Mouse (Mus musculus): ENCODE data around the gene Gm2663. TPM values are rescaled to one million over a fixed set of nuclear protein-coding genes. Genes with fewer than 3 reads are reported as not detected.
"Not testable (repeated sequence)": the region's sequence is repeated elsewhere in the genome, so short reads cannot be mapped to it uniquely, and the experiment has no call there.

Gm2663 gene
- polyA plus RNA-seq (2015; fragmentation: Nextera tagmentation; extraction: Ambion mirVana): not detected in 2 replicates

- H3K4me1 ChIP-seq (ENCODE audit: control insufficient read depth, insufficient read depth, low read length); H3K36me3 ChIP-seq (ENCODE audit: control insufficient read depth, insufficient read depth, low read length); ATAC-seq; H3K27me3 ChIP-seq (ENCODE audit: control insufficient read depth, insufficient read depth, low read depth, low read length); H3K27ac ChIP-seq (ENCODE audit: low read length); H3K9ac ChIP-seq (ENCODE audit: low read depth, low read length); H3K4me2 ChIP-seq (ENCODE audit: low read length); H3K4me3 ChIP-seq (ENCODE audit: low read depth, low read length); H3K9me3 ChIP-seq (replicated peaks; ENCODE audit: control insufficient read depth, low read length, poor library complexity, severe bottlenecking): not testable (repeated sequence)
Observed at GRCm38 (mm10) chr6:40999379-40999778, at the start of gene Gm2663. Gene Gm2663, minus strand, starts transcription at chr6:40999479.

- H3K4me2 ChIP-seq (ENCODE audit: low read length): no peak overlapping the region
- no peaks in the 10 kb centered on the region for H3K4me1 ChIP-seq (ENCODE audit: control insufficient read depth, insufficient read depth, low read length)
- no peaks in the 10 kb centered on the region for H3K9me3 ChIP-seq (replicated peaks; ENCODE audit: control insufficient read depth, low read length, poor library complexity, severe bottlenecking)
- no peak overlapping the region for H3K9ac ChIP-seq (ENCODE audit: low read depth, low read length)
- H3K27me3 ChIP-seq (ENCODE audit: control insufficient read depth, insufficient read depth, low read depth, low read length): no peaks in the 10 kb centered on the region
- no peak overlapping the region for H3K27ac ChIP-seq (ENCODE audit: low read length)
- ATAC-seq: no peak
- no peaks in the 10 kb centered on the region for H3K36me3 ChIP-seq (ENCODE audit: control insufficient read depth, insufficient read depth, low read length)
- WGBS: 88% methylated on average over 1 of the region's 1 CpGs
- H3K4me3 ChIP-seq (ENCODE audit: low read depth, low read length): no peak overlapping the region
Observed at GRCm38 (mm10) chr6:41048602-41049001, 49.3 kb upstream of the Gm2663 start.

- H3K9ac ChIP-seq (ENCODE audit: low read depth, low read length): no peak overlapping the region
- no peaks in the 10 kb centered on the region for H3K36me3 ChIP-seq (ENCODE audit: control insufficient read depth, insufficient read depth, low read length)
- no peaks in the 10 kb centered on the region for H3K27me3 ChIP-seq (ENCODE audit: control insufficient read depth, insufficient read depth, low read depth, low read length)
- H3K4me1 ChIP-seq (ENCODE audit: control insufficient read depth, insufficient read depth, low read length): no peaks in the 10 kb centered on the region
- WGBS: 80% methylated on average over 1 of the region's 1 CpGs
- H3K27ac ChIP-seq (ENCODE audit: low read length): no peak overlapping the region
- no peaks in the 10 kb centered on the region for H3K9me3 ChIP-seq (replicated peaks; ENCODE audit: control insufficient read depth, low read length, poor library complexity, severe bottlenecking)
- no peak overlapping the region for H3K4me3 ChIP-seq (ENCODE audit: low read depth, low read length)
- ATAC-seq: no peak
- no peak overlapping the region for H3K4me2 ChIP-seq (ENCODE audit: low read length)
Observed at GRCm38 (mm10) chr6:41047961-41048360, 48.7 kb upstream of the Gm2663 start.

- H3K27me3 ChIP-seq (ENCODE audit: control insufficient read depth, insufficient read depth, low read depth, low read length): no peaks in the 10 kb centered on the region
- 62% methylated on average over 1 of the region's 1 CpGs for WGBS
- ATAC-seq: no peak
Observed at GRCm38 (mm10) chr6:41047202-41047601, 47.9 kb upstream of the Gm2663 start.

GRCm38 (mm10) chr6:41046553-41046952, 47.3 kb upstream of the Gm2663 start:
- Histone ChIP-seq H3K36me3 (ENCODE audit: control insufficient read depth, insufficient read depth, low read length) (no peaks in the 10 kb centered on the region), H3K27ac (ENCODE audit: low read length) (no peak overlapping the region), H3K4me3 (ENCODE audit: low read depth, low read length) (no peak overlapping the region), H3K9me3 (replicated peaks; ENCODE audit: control insufficient read depth, low read length, poor library complexity, severe bottlenecking) (no peaks in the 10 kb centered on the region), H3K4me2 (ENCODE audit: low read length) (no peak overlapping the region), H3K4me1 (ENCODE audit: control insufficient read depth, insufficient read depth, low read length) (no peaks in the 10 kb centered on the region), H3K27me3 (ENCODE audit: control insufficient read depth, insufficient read depth, low read depth, low read length) (no peaks in the 10 kb centered on the region), H3K9ac (ENCODE audit: low read depth, low read length) (no peak overlapping the region)
- no peak for ATAC-seq
- WGBS: 60% methylated on average over 2 of the region's 2 CpGs

More at GRCm38 (mm10) chr6:41047202-41047601, 47.9 kb upstream of the Gm2663 start:
- Histone ChIP-seq H3K27ac (ENCODE audit: low read length) (no peak overlapping the region), H3K4me2 (ENCODE audit: low read length) (no peak overlapping the region), H3K9ac (ENCODE audit: low read depth, low read length) (no peak overlapping the region), H3K4me3 (ENCODE audit: low read depth, low read length) (no peak overlapping the region), H3K4me1 (ENCODE audit: control insufficient read depth, insufficient read depth, low read length) (no peaks in the 10 kb centered on the region), H3K9me3 (replicated peaks; ENCODE audit: control insufficient read depth, low read length, poor library complexity, severe bottlenecking) (no peaks in the 10 kb centered on the region), H3K36me3 (ENCODE audit: control insufficient read depth, insufficient read depth, low read length) (no peaks in the 10 kb centered on the region)

- Histone ChIP-seq H3K4me2 (ENCODE audit: low read length) (no peak overlapping the region), H3K36me3 (ENCODE audit: control insufficient read depth, insufficient read depth, low read length) (no peaks in the 10 kb centered on the region), H3K27me3 (ENCODE audit: control insufficient read depth, insufficient read depth, low read depth, low read length) (no peaks in the 10 kb centered on the region), H3K9me3 (replicated peaks; ENCODE audit: control insufficient read depth, low read length, poor library complexity, severe bottlenecking) (no peaks in the 10 kb centered on the region), H3K9ac (ENCODE audit: low read depth, low read length) (no peak overlapping the region), H3K4me3 (ENCODE audit: low read depth, low read length) (no peak overlapping the region), H3K27ac (ENCODE audit: low read length) (no peak overlapping the region), H3K4me1 (ENCODE audit: control insufficient read depth, insufficient read depth, low read length) (no peaks in the 10 kb centered on the region)
- ATAC-seq: no peak
- WGBS: 90% methylated on average over 1 of the region's 1 CpGs
Observed at GRCm38 (mm10) chr6:41044753-41045152, 45.5 kb upstream of the Gm2663 start.

GRCm38 (mm10) chr6:41044314-41044713, 45.0 kb upstream of the Gm2663 start:
- H3K4me2 ChIP-seq (ENCODE audit: low read length): no peak overlapping the region
- H3K27me3 ChIP-seq (ENCODE audit: control insufficient read depth, insufficient read depth, low read depth, low read length): no peaks in the 10 kb centered on the region
- no peak overlapping the region for H3K27ac ChIP-seq (ENCODE audit: low read length)
- WGBS: 80% methylated on average over 1 of the region's 1 CpGs
- no peaks in the 10 kb centered on the region for H3K4me1 ChIP-seq (ENCODE audit: control insufficient read depth, insufficient read depth, low read length)
- no peak overlapping the region for H3K4me3 ChIP-seq (ENCODE audit: low read depth, low read length)
- ATAC-seq: no peak
- H3K36me3 ChIP-seq (ENCODE audit: control insufficient read depth, insufficient read depth, low read length): no peaks in the 10 kb centered on the region
- H3K9ac ChIP-seq (ENCODE audit: low read depth, low read length): no peak overlapping the region
- no peaks in the 10 kb centered on the region for H3K9me3 ChIP-seq (replicated peaks; ENCODE audit: control insufficient read depth, low read length, poor library complexity, severe bottlenecking)

GRCm38 (mm10) chr6:41035409-41035808, 36.1 kb upstream of the Gm2663 start, which contains the start of gene 2210010C04Rik:
Gene 2210010C04Rik, minus strand, starts transcription at chr6:41035509.
- no peaks in the 10 kb centered on the region for H3K36me3 ChIP-seq (ENCODE audit: control insufficient read depth, insufficient read depth, low read length)
- no peak within 1 kb of the TSS for H3K4me2 ChIP-seq (ENCODE audit: low read length)
- no peaks in the 10 kb centered on the region for H3K9me3 ChIP-seq (replicated peaks; ENCODE audit: control insufficient read depth, low read length, poor library complexity, severe bottlenecking)
- no peak within 1 kb of the TSS for H3K9ac ChIP-seq (ENCODE audit: low read depth, low read length)
- no peaks in the 10 kb centered on the region for H3K27me3 ChIP-seq (ENCODE audit: control insufficient read depth, insufficient read depth, low read depth, low read length)
- H3K27ac ChIP-seq (ENCODE audit: low read length): no peak within 1 kb of the TSS
- no peak for ATAC-seq
- no peaks in the 10 kb centered on the region for H3K4me1 ChIP-seq (ENCODE audit: control insufficient read depth, insufficient read depth, low read length)
- no peak within 1 kb of the TSS for H3K4me3 ChIP-seq (ENCODE audit: low read depth, low read length)

- Histone ChIP-seq H3K27me3 (ENCODE audit: control insufficient read depth, insufficient read depth, low read depth, low read length) (no peaks in the 10 kb centered on the region), H3K4me3 (ENCODE audit: low read depth, low read length) (no peak overlapping the region), H3K9ac (ENCODE audit: low read depth, low read length) (no peak overlapping the region), H3K36me3 (ENCODE audit: control insufficient read depth, insufficient read depth, low read length) (no peaks in the 10 kb centered on the region), H3K4me2 (ENCODE audit: low read length) (no peak overlapping the region), H3K4me1 (ENCODE audit: control insufficient read depth, insufficient read depth, low read length) (no peaks in the 10 kb centered on the region), H3K27ac (ENCODE audit: low read length) (no peak overlapping the region), H3K9me3 (replicated peaks; ENCODE audit: control insufficient read depth, low read length, poor library complexity, severe bottlenecking) (no peaks in the 10 kb centered on the region)
- ATAC-seq: no peak
- 89% methylated on average over 6 of the region's 6 CpGs for WGBS
Observed at GRCm38 (mm10) chr6:41032802-41033201, 33.5 kb upstream of the Gm2663 start.

GRCm38 (mm10) chr6:41032231-41032630, 33.0 kb upstream of the Gm2663 start:
- Histone ChIP-seq H3K9ac (ENCODE audit: low read depth, low read length) (no peak overlapping the region), H3K27ac (ENCODE audit: low read length) (no peak overlapping the region), H3K4me1 (ENCODE audit: control insufficient read depth, insufficient read depth, low read length) (no peaks in the 10 kb centered on the region), H3K4me2 (ENCODE audit: low read length) (no peak overlapping the region), H3K36me3 (ENCODE audit: control insufficient read depth, insufficient read depth, low read length) (no peaks in the 10 kb centered on the region), H3K9me3 (replicated peaks; ENCODE audit: control insufficient read depth, low read length, poor library complexity, severe bottlenecking) (no peaks in the 10 kb centered on the region), H3K4me3 (ENCODE audit: low read depth, low read length) (no peak overlapping the region), H3K27me3 (ENCODE audit: control insufficient read depth, insufficient read depth, low read depth, low read length) (no peaks in the 10 kb centered on the region)
- WGBS: 86% methylated on average over 3 of the region's 3 CpGs
- no peak for ATAC-seq

All from midbrain, embryonic 16.5 days (tissue).